Mouse (Mus musculus) left cerebral cortex, postnatal 14 days (tissue): ENCODE data around the gene 4930544D05Rik. TPM values are rescaled to one million over a fixed set of nuclear protein-coding genes. Genes with fewer than 3 reads are reported as not detected.

Source experiments
- DNase-seq, 2 experiments: peaks; one replicate each; pipeline ENCODE4 v3.0.0; 2021 to 2022; ENCODE audit warnings: low spot score in 2 of 2, mixed read lengths in 1 of 2
- intact Hi-C: fragments of 180-260 bp; cut with DNase I; formaldehyde crosslinking; loops from one replicate; pipeline ENCODE4 v1.15.1; 2025
- total RNA-seq, 2 experiments: library from RNA; stranded (reverse); gene quantifications; 2 replicates each; pipeline ENCODE4 v1.2.3; 2021

Gene 4930544D05Rik
- total RNA-seq, 2 experiments from 2014 or later, result 0.51 to 1.2 TPM

DNA sequence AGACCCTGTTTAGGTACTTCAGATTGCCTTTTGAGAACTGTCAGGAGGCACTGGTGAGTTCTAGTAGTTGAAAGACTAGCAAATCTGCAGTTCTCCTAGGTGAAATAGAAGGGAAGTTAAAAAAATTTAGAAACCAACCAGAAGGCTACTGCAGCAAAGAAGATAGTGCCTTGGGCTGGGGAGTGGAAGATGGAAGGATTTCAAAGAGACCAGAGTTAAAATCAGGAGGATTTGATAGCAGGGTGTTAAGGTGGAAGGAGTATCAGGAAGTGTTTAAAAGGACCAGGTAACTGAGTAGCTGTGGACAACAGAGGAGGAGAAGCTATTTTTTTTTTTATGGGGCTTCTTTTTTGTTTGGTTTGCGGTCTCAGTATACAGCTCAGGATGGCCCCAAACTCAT is 22.1 kb downstream of the 4930544D05Rik start:
- intact Hi-C loops, result no loop called here
- DNase-seq, result no peak

DNA sequence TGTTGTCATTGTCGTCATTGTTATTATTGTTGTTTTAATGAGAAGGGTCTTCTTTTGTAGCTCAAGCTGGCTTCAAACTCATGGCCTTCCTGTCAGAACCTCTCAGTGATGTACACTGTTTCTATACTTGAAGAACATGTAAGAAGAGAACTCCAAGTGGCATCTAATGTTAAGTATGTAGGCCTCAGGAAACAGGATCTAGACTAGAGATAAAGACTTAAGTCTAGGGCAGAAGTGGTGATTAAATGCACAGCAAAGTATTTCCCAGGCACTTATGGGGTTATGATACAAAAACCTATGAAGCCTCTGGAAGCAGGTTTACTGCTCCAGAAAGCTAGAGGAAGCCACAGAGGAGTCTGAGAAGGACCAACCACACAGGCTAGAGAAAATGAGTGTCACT is 22.6 kb downstream of the 4930544D05Rik start:
- no peak for DNase-seq
- intact Hi-C loops, result no loop called here

DNA sequence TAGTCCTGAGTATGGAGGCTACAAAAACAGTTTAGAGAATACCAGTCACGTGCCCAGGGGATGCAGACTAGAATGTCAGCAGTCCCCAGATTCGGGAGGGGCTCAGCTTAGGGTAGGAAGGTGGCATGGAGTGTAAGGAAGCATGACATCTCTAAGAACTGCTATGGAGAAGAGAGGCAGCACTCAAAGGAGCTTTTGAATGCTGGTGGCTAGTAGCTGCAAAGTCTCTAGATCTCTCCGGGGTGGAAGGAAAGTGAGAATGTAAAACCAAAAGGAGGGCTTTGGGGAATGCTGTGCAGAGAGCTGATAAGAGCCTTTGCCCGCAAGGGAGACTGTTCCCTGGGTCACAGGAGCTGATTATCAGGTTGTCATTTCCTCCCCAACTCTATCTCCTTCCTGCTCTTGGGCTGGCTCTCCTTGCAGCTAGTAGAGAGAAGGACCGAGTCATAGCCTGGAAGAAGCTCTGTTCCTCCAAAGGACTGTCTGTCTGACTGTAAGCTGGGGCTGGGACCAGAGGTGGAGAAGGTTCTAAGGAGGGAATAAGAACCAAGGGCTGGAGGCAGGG is 23.1 kb downstream of the 4930544D05Rik start, which contains the start of gene Gp1ba:
Gene Gp1ba, plus strand, starts transcription at position 409 of the 565 bp plus-strand sequence.
- intact Hi-C loops, result no loop called here
- DNase-seq, result no peak

DNA sequence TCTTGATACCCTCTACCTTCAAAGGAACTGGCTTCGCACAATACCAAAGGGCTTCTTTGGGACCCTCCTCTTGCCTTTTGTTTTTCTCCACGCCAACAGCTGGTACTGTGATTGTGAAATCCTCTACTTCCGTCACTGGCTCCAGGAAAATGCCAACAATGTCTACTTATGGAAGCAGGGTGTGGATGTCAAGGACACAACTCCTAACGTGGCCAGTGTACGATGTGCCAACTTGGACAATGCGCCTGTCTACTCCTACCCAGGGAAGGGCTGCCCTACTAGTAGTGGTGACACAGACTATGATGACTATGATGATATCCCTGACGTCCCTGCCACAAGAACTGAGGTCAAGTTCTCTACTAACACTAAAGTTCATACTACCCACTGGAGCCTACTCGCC is 24.3 kb downstream of the 4930544D05Rik start:
- intact Hi-C loops, result loop anchor here (10.0 kb wide), 1 partner anchor 205 kb away; the partner anchor contains the start of gene Arrb2

DNA sequence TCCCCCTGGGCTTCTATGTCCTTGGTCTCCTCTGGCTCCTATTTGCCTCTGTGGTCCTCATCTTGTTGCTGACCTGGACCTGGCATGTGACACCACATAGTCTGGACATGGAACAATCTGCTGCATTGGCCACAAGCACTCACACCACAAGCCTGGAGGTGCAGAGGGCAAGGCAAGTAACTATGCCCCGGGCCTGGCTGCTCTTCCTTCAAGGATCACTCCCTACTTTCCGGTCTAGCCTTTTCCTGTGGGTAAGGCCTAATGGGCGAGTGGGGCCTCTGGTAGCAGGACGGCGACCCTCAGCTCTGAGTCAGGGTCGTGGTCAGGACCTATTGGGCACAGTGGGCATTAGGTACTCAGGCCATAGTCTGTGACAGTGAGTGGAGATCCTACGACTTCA is 25.6 kb downstream of the 4930544D05Rik start:
- intact Hi-C loops, result loop anchor here (10.0 kb wide), 1 partner anchor 206 kb away; the partner anchor contains the start of gene Arrb2
- DNase-seq, result no peak

More for the DNA sequence above, 24.3 kb downstream of the 4930544D05Rik start:
- no peak for DNase-seq

DNA sequence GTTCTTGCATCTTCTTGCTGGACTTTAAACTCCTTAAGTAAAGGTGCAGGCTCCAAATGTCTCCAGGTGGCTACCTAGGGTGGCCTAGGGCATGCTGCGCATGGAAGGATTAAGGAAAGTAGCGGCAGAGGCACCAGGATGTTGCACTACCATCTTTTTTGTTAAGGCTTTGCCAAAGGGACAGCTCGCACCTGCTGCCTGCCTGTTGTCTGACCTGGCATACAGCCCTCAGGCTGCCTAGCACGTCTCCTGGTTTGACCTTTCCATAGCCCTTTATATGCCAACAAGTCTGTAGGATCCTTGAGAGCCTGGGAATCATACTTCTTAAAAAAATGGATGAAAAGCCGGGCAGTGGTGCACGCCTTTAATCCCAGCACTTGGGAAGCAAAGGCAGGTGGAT is 27.4 kb downstream of the 4930544D05Rik start:
- intact Hi-C loops, result loop anchor here (10.0 kb wide), 1 partner anchor 208 kb away; the partner anchor contains the start of gene Arrb2
- DNase-seq, result no peak

DNA sequence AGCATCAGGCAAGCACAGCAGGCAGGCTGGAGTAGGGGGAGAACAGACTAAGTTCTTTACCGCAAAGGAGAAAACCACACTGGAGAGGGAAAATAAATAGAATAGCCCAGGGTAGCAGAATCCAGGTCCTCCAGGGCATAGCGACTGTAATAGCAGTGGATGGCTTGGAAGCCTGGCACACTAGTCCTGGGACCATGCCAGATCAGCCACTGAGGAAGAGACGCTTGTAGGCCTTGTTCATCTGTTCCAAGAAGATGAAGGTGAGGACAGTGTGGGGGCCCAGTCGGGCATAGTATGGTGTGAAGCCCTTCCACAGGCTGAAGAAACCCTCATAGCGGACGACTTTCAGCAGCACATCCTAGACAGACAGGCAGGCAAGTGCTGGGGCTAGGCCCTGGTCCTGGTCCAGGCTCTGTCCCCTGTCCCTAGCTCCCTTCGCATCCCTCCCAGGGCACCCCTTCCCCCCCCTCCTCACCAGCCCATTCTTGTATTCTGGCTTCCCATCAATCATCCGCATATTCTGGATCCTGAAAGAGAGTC is 29.0 kb downstream of the 4930544D05Rik start:
- intact Hi-C loops, result loop anchor here (10.0 kb wide), 1 partner anchor 210 kb away; the partner anchor contains the start of gene Arrb2
- DNase-seq, result no peak

DNA sequence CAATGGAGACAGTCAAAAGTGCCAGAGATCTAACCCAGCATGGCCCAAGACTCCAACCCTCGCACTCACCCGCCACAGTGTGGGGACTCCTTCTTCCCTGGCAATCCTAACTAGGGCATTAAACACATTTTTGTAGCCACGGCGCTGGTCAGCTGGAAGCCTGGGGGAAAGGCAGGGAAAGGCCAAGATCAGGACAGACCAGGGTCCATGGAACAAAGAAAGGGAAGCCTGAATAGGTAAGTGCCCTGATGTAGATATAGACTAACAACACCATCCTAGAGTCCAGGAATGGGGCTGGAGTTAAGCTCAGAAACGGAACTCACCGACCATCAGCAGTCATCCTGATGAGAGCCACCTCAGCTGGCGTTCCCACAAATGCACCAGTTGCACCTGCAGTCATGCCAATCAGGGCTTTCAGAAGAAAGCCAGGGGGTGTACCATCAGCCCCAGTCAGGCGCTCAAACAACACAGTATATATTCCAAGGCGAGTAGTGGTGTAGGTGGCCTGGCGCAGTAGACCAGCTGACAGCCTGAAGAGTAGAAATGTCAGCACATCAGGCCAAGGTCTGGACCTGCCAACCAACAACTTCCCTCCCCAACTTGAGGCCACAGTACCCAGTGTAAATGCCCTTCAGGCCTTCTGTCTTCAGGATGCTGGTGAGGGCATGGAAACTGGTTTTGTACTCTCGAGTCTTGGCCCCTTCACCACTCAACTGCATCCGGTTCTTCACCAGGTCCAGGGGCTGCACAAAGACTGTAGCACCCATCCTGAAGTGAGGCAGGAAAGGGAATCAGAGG is 30.0 kb downstream of the 4930544D05Rik start:
- no peak for DNase-seq
- intact Hi-C loops, result loop anchor here (10.0 kb wide), 1 partner anchor 211 kb away; the partner anchor contains the start of gene Arrb2

DNA sequence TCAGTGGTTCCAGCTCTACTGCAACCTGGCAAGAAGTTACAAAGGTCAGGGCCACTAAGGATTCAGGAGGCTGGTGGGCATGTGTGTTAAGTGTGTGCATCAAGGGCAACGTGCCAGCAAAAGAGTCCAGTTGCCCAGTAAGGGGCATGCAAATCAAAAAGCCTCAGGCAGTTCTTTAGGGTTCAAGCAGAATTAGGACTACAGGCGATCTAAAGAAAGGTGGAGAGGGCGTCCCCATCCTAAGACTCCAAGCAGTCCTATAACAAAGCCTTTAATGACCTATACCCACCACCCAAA is 30.6 kb downstream of the 4930544D05Rik start:
- intact Hi-C loops, result loop anchor here (10.0 kb wide), 1 partner anchor 211 kb away; the partner anchor contains the start of gene Arrb2

DNA sequence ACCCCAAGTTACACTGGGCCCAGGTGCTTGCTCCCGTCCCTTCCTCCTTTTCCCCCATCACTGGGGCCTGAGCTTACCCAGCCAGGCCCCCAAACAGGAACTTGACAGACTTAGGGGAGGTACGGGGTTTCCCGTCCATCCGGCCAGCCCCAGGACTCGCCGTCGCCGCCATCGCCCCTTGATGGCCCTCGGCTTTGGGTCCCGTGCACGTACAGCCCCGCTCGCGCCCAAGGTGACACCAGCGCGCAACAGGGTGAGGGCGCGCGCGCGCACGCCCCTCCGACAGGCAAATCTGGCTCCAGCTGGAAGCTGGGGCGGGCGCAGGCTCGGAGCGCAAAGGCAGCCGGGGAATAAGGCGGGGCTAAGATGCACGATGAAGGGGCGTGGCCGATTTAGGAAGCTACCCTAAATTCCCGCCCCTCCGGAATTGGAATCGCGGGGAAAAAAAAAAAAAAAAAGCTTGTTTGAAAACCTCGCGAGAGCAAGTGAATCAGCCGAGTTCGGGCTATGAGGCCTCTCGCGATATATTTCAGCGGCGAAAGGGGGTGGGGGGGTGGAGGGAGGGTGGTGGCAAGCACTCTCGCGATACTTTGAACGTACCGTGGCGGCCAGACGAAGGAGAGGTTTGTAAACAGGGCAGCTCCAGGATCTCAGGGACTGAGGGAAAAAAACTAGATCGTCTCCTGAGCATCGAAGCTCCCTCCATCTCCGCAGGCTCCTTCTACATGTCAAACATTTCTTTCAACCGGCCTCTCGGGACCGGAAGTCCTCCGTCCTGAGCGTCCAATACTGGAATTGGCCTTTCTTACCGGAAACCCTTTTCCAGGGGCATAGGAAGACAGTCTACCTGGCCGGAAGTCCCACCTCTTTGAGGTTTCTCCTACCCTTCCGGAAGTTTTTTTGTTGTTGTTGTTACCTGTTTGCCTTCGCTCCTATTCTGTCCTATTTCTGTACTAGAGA is 31.3 kb downstream of the 4930544D05Rik start, which contains the start of the genes Rnf167 and Slc25a11:
Gene Rnf167, plus strand, starts transcription at position 545 of the 960 bp plus-strand sequence.
Gene Slc25a11, minus strand, starts transcription at position 789 of the 960 bp plus-strand sequence.
- DNase-seq, result peak; percentile 97 to 99
- intact Hi-C loops, result loop anchor here (10.0 kb wide), 1 partner anchor 212 kb away; the partner anchor contains the start of gene Arrb2

More for the DNA sequence above, 30.6 kb downstream of the 4930544D05Rik start:
- no peak for DNase-seq

DNA sequence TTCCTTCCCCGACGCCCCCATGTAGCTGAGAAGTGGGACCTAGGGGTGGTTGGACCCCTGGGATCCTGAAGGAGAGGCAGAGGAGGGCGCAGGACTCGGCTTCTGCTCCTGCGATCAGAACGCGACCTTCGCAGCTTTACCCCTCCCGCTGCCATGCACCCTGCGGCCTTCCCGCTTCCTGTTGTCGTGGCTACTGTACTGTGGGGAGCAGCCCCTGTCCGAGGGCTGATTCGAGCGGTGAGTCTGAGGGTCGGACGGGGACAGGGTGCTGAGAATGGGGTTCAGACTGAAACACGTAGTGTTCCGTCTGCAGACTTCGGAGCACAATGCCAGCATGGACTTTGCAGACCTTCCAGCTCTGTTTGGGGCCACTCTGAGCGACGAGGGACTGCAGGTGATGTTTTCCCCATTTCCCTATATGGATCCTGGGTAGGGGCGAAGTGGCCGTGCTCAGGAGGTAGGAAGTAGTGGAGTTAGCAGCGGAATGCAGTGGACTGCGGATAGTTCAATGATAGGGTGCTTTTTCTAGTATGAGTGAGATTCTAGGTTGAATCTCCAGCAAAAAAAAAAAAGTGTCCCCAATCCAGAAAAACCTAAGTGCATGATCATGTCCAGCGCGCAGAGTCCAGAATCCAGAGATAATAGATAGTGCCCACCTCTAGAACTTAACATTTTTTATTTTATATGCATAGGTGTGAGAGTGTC is 32.2 kb downstream of the 4930544D05Rik start:
- DNase-seq, result no peak

DNA sequence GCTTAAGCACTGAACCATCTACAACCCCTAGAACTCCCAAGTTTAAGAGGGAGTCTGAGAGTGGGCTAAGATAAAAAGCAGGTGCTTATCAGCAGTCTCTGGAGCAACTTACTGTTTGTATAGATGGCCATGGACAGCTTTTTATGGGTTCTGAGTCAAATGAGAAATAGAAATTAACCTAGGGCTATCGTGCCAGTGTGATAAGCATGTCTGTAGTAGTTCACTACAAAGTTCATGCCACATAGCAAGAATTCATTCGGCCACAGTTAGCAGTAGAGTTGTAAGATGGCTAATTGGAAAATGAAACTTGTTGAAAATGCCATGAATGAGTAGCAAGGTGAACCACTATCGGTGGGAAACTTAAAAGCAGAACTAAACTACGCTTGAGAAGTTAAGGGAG is 32.9 kb downstream of the 4930544D05Rik start:
- intact Hi-C loops, result loop anchor here (10.0 kb wide), 1 partner anchor 214 kb away; the partner anchor contains the start of gene Arrb2
- no peak for DNase-seq

More for the DNA sequence above, 32.2 kb downstream of the 4930544D05Rik start:
- intact Hi-C loops, result loop anchor here (10.0 kb wide), 1 partner anchor 213 kb away; the partner anchor contains the start of gene Arrb2

DNA sequence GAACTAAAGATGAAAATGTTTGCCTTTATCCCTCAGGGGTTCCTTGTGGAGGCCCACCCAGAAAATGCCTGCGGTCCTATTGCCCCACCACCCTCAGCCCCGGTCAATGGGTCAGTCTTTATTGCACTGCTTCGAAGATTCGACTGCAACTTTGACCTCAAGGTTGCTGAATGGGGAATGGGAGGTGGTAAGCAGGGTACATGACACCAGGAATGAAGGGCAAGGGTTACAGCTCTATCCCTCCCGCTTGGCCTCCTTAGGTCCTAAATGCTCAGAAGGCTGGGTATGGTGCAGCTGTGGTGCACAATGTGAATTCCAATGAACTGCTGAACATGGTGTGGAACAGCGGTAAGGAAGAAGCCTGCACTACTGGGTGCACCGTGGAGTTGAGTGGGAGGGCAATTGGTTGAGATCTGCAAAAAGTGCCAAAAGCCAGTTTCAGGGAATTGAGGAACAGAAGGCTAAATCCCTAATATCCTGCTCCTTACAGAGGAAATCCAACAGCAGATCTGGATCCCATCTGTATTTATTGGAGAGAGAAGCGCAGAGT is 33.6 kb downstream of the 4930544D05Rik start:
- intact Hi-C loops, result loop anchor here (10.0 kb wide), 1 partner anchor 214 kb away; the partner anchor contains the start of gene Arrb2
- DNase-seq, result no peak

DNA sequence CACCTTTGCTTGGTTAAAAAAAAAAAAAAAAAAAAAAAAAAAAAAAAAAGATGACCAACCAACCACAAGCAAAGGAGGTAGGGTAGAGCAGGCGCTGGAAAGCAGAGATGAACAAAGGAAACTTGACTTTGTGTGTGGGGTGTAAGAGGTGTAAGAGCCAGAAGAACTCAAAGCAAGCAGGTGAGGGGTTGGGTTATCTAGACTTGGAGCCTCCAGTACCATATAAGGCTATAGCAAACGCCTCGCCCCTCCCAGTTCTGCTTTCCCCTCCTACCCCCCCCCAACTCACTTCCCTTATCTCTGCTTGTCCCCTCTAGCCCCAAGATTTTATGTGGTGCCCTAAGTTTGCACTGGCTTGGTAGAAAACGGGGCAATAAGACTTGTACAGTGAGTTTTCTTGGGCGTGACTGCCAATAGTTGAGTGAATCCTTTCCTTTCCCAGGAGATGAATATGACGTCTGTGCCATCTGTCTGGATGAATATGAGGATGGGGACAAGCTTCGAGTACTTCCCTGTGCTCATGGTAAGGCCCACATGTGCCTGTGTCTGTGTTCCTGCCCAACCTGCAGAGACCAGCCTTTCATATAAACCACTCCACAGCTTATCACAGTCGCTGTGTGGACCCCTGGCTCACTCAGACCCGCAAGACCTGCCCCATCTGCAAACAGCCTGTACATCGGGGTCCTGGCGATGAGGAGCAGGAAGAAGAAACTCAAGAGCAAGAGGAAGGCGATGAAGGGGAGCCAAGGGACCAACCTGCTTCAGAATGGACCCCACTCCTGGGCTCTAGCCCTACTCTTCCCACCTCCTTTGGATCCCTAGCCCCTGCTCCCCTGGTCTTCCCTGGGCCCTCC is 34.9 kb downstream of the 4930544D05Rik start:
- intact Hi-C loops, result no loop called here
- DNase-seq, result no peak

DNA sequence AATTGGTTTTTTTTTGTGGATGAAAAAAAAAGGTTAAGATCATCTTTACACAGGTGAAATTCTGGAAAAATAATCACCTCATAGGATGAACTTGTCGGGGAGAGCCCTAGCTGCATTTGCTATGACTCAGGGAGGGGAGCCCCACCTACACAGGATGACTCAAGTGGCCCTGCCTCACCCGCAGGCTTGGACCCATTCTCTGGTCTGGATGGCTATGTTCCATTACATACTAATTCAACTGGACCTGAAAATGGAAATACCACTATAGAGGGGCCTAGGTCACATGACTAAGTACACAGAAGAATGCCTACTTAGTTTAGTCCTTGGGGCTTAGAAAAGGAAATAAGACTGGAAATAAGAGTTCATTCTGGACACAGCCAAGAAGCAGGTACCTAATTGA is 35.7 kb downstream of the 4930544D05Rik start:
- no peak for DNase-seq
- intact Hi-C loops, result no loop called here

DNA sequence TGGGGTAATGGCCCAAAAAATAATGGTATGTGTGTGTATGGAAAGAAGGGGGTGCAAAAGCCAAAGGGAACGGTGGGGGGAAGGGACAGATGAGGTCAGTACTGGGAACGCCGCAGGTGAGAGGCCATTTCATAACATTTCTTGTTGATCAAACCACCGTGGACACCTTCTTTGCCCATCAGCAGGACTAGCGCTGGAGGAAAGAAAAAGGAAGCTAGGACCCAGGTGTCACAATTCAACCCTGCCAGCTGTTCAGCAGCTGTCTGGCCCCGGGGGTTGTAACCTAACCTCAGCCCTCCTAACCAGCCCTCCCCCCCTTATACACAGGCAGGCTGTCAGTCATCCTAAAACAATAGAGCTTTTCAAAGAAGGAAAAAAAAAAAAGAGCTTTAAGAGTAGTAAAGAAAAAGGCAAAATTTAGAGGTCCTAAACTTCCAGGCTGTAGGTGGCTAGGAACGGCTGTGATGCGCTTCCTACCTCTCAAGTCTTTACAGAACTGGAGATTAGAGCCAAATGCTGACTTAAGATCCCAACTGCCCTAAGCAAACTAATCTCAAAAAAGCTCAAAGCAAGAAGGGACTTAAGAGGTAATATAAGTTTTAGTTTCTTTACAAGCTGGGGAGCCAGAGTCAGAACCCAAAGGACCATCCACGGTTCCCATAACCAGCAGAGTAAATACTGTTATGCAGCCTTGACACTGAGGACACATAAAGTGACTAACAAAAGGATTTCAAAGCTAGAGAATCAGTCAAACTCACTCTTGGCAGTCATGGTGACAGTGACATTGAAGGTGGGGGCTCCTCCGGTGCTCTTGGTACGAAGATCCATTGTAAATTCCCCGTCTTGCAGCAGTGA is 36.6 kb downstream of the 4930544D05Rik start:
- DNase-seq, result no peak
- intact Hi-C loops, result no loop called here
